Mouse (Mus musculus): Measurements from ENCODE around the gene Atf6. TPM values are rescaled to one million over a fixed set of nuclear protein-coding genes. Genes with fewer than 3 reads are reported as not detected.

Atf6 gene
- 10.1 TPM for total RNA-seq (2023)

DNA sequence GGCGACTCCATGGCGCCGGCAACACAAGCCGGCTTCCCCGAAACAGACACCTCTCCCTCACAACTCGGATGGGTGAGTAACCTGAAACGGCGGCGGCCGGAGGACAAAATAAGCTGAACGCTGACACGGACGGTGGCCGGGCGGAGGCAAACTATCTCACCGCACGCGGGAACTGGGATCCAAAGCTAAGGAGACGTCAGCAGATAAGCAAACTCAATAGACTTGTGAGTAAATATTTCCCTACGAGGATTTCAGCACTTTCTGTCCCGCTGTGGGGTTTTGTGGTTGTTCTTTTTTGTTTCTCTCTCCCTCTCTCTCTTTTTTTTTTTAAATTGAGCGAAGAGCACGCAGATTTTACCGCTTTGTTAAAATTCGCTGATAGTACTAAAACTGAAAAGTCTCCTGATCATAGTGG lies at the start of gene Atf6:
TSS of gene Atf6 (minus strand) at position 81 of the 415 bp plus-strand sequence.

DNA sequence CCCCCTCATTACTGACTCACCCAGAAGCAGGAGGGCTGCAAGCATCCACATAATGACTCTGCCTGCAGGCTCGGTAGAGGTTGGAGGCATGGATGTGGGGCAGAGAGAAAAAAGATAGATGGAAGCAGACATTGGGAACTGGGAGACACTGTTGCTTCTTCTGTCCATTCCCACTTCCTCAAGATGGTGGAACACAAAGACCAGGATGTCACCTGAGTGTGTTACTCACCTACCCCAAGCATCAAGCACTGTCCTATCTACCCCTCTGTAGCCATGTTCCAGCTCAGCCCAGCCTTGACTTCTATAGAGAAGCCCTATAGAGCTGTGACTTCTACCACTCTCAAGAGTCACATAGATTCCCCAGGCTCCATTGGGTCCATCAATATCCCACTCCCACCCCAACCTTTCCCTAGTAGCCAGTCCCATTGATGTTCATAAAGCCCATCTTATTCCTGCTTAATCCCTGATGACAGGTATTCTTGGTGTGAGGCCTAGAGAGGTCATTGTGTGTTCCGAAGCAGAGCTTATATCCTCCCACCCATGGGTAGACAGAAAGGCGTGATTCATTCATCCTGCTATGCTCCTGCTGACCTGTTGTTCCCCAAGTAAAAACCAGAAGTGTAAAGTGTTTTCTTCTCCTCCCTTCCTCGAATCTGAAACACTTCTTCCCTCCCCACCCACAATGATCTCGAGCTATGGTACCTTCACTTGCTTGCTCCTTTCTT lies 45.5 kb upstream of the Atf6 start, which contains the start of gene Fcrlb:
TSS of gene Fcrlb (minus strand) at position 51 of the 725 bp plus-strand sequence.

DNA sequence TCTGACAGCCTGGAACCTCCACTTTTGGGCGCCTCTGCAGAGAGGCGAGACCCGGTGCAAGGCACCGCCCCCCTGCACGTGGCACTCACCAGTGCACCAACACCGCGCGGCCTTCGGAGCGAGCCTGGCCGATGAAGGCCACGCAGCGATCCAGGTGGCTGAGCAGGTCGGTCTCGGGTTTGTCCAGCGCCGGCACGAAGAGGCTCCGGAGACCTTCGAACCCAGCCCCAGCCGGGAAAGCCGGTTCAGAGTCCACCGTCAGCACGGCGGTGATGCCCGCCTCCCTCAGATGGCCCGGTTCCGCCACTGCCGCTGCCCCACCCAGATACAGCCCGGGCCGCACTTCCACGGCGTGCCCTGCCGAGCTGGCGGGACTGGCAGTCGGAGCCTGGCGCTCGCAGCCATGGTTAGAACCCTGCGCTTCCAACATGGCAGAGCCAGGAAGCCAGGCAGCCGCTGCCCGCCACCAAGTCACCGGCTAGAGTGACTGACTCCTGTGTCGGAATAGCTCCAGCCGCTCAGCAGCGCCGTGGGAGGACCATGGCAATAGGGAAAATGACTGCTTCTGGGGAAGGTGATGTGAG lies 17.5 kb upstream of the Atf6 start, which contains the start of the genes Gm26620 and Dusp12:
TSS of gene Gm26620 (plus strand) at position 88 of the 584 bp plus-strand sequence.
TSS of gene Dusp12 (minus strand) at position 563 of the 584 bp plus-strand sequence.

Other genes starting within 250 kb of the Atf6 start
- not detected for gene Olfml2b, start 223.2 kb downstream of the Atf6 start, total RNA-seq (2023)
- 0.73 TPM for gene Gm26620, start 17.3 kb upstream of the Atf6 start, total RNA-seq (2023)
- 15.4 TPM for gene Dusp12, start 17.8 kb upstream of the Atf6 start, total RNA-seq (2023)
- gene Fcrlb, start 45.2 kb upstream of the Atf6 start, total RNA-seq (2023): not detected
- 25.4 TPM for gene Fcrla, start 59.8 kb upstream of the Atf6 start, total RNA-seq (2023)
- gene Fcgr2b, start 108.8 kb upstream of the Atf6 start, total RNA-seq (2023): 13.9 TPM
- 1.2 TPM for gene Fcgr4, start 151.1 kb upstream of the Atf6 start, total RNA-seq (2023)
- 2.7 TPM for gene Fcgr3, start 197.2 kb upstream of the Atf6 start, total RNA-seq (2023)
- gene Cfap126, start 246.1 kb upstream of the Atf6 start, total RNA-seq (2023): not detected

Data from CD4-positive naive resting alpha-beta T cell, adult 76 days (primary cell).